Mouse (Mus musculus) forebrain, embryonic 10.5 days (tissue): ENCODE results near the gene Il11ra1. TPM values are rescaled to one million over a fixed set of nuclear protein-coding genes. Genes with fewer than 3 reads are reported as not detected.
"Not testable (repeated sequence)": the region's sequence is repeated elsewhere in the genome, so short reads cannot be mapped to it uniquely, and the experiment has no call there.

Experiments
- DNase-seq: peaks from one replicate; pipeline ENCODE4 v3.0.0-alpha.2; 2017; ENCODE audit warnings: low spot score; ENCODE audit errors: extremely low spot score
- H3K27ac ChIP-seq: fragments of 300-500 bp; sonication (generic); 2 replicates; pipeline ENCODE4 v1.5.1; 2016; ENCODE audit warnings: mild to moderate bottlenecking
- H3K27me3 ChIP-seq: fragments of 300-500 bp; sonication (generic); 2 replicates; pipeline ENCODE4 v1.6.1; 2016; ENCODE audit warnings: mild to moderate bottlenecking; ENCODE audit not compliant: poor library complexity, severe bottlenecking
- H3K36me3 ChIP-seq: fragments of 300-500 bp; sonication (generic); replicated peaks from 2 replicates; pipeline ENCODE4 v1.6.1; 2016; ENCODE audit warnings: mild to moderate bottlenecking, moderate library complexity
- H3K4me1 ChIP-seq: fragments of 300-500 bp; sonication (generic); 2 replicates; pipeline ENCODE4 v1.6.1; 2016
- H3K4me3 ChIP-seq: fragments of 300-500 bp; sonication (generic); 2 replicates; pipeline ENCODE4 v1.5.1; 2016; ENCODE audit warnings: mild to moderate bottlenecking, moderate library complexity
- H3K9me3 ChIP-seq: fragments of 300-500 bp; sonication (generic); 2 replicates; pipeline ENCODE4 v1.6.1; 2016; ENCODE audit warnings: mild to moderate bottlenecking, moderate library complexity
- WGBS: fragments of 180-500 bp; shearing (Covaris S2); methylation state at CpG from one replicate; pipeline ENCODE4 v1.1.7; 2016; 5-methylcytosine and 5-hydroxymethylcytosine counted together
- polyA plus RNA-seq: library from polyadenylated mRNA; unstranded; fragments of >200 nt; fragmentation: Nextera tagmentation; extraction: Ambion mirVana; gene quantifications from 2 replicates; pipeline ENCODE4 v1.2.1, GENCODE M21; 2016

Gene Il11ra1
- 82.0 and 90.0 TPM in 2 replicates for polyA plus RNA-seq

DNA sequence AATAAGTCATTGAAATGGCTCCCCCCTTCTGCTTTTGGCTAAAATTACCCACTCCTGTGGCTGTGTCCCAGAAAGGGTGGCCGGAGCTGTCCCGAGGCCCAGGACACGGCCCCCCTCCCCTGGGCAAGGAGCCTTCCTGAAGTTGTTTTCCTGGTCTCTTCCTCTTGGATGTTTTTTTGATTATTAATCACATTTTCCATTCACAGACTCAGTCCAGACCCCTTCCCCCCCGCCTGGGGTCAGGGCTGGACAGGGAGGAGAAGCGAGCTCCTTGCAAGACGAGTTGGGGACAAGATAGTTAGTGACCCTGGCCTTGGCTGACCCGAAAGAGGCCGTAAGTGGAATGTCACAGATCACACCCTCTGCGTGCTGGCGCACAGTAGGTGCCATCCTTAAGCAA, at the start of gene Il11ra1:
TSS of gene Il11ra1 (plus strand) at position 207 of the 400 bp plus-strand sequence.
- not testable (repeated sequence) for DNase-seq, H3K27ac ChIP-seq, H3K9me3 ChIP-seq, H3K4me3 ChIP-seq, H3K36me3 ChIP-seq
- Histone ChIP-seq H3K27me3 (peaks cover 27% of the 10 kb centered on the region), H3K4me1 (peaks cover 17% of the 10 kb centered on the region)
- 81% methylated on average over 10 of the region's 10 CpGs for WGBS

DNA sequence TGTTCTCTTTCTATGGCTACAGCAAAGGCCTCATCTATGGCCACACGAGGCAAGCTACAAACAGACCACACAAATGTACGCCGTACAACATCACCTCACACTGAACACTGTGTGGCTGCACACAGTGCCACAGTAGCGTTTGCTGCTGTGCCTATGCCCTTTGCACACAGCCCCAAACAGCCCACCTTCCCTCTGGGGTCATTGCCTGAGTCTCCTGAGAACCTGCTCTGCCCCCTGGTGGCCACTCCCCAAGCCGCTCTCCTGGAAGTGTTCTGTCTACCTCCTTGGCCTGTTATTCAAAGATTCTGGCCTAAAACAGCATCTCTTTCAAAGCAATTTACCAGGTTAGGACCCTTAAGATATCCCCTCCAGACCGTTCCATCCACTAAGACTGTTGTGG, 46.5 kb upstream of the Il11ra1 start:
- peak; percentile 82 for DNase-seq
- Histone ChIP-seq H3K27ac (0 out of 2 replicates have a peak overlapping the region, but pooled peaks have one; percentile 9), H3K4me3 (no peak overlapping the region), H3K9me3 (no peaks in the 10 kb centered on the region), H3K27me3 (peaks cover 17% of the 10 kb centered on the region), H3K4me1 (peaks cover 56% of the 10 kb centered on the region), H3K36me3 (peaks cover 25% of the 10 kb centered on the region)
- 42% methylated on average over 6 of the region's 6 CpGs for WGBS

DNA sequence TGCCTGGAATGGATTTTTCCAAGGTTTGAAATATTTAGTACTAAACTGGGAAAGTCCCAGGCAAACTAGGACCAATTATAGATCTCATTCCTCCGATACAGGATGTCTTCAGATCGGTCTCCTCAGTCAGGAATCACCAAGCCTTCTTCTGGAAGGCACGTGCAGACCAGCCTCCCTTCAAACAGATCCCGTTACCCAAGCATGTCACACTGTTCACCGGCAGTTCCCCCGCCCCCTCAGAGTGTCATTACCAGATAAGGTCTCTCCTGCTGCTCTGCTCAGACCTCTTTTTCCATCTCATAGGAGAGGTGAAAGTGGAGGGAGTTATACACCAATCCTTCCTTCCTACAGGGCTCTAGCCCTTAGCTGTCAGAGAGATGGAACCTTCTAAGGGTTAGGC, 46.1 kb upstream of the Il11ra1 start:
- no peaks in the 10 kb centered on the region for H3K9me3 ChIP-seq
- peaks cover 56% of the 10 kb centered on the region for H3K4me1 ChIP-seq
- no peak for DNase-seq
- 69% methylated on average over 6 of the region's 6 CpGs for WGBS
- peaks cover 21% of the 10 kb centered on the region for H3K27me3 ChIP-seq
- peaks cover 30% of the 10 kb centered on the region for H3K36me3 ChIP-seq
- no peak overlapping the region for H3K27ac ChIP-seq
- H3K4me3 ChIP-seq = no peak overlapping the region

DNA sequence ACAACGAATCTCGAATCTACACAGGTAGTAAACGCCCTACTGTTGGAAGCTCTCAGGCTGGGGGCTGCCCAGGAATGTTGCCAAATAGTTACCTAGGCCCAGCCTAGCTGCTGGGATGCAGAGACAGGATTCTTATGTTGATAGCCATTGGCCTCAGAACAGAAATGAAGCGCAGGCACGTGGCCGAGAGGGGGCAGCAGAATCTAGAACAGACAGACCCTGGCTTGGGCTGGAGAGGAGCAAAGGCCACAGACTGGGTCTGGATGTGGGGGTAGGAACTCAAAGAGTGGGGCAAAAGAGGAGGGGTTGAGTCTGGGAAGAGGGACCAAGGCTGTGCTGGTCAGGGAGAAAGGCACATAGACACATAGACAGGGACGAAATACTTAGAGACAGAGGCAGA, 45.6 kb upstream of the Il11ra1 start:
- DNase-seq = peak; percentile 71
- H3K4me1 ChIP-seq = peaks cover 57% of the 10 kb centered on the region
- no peaks in the 10 kb centered on the region for H3K9me3 ChIP-seq
- peaks cover 35% of the 10 kb centered on the region for H3K36me3 ChIP-seq
- H3K27ac ChIP-seq = peak overlapping the region; percentile 58
- WGBS = 12% methylated on average over 7 of the region's 7 CpGs
- no peak overlapping the region for H3K4me3 ChIP-seq
- H3K27me3 ChIP-seq = peaks cover 25% of the 10 kb centered on the region

DNA sequence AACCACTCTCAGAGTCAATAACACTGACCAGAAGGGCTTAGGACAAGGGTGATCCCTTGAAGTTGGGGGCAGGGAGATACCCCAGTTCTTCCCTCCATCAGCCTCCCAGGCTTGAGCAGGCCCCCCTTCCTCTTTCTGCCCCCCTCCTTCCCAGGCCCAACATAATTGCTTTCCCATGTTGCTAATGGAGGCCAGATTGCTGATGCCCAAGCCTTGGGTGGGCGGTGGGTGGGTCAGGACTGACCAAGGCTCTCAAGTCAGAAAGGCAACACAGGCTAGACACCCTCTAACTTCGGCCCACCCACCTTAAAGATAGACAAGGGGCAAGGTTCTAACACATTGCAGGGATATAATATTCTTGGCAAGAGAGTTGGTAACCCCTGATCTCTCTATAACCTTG, 44.3 kb upstream of the Il11ra1 start:
- 76% methylated on average over 2 of the region's 2 CpGs for WGBS

DNA sequence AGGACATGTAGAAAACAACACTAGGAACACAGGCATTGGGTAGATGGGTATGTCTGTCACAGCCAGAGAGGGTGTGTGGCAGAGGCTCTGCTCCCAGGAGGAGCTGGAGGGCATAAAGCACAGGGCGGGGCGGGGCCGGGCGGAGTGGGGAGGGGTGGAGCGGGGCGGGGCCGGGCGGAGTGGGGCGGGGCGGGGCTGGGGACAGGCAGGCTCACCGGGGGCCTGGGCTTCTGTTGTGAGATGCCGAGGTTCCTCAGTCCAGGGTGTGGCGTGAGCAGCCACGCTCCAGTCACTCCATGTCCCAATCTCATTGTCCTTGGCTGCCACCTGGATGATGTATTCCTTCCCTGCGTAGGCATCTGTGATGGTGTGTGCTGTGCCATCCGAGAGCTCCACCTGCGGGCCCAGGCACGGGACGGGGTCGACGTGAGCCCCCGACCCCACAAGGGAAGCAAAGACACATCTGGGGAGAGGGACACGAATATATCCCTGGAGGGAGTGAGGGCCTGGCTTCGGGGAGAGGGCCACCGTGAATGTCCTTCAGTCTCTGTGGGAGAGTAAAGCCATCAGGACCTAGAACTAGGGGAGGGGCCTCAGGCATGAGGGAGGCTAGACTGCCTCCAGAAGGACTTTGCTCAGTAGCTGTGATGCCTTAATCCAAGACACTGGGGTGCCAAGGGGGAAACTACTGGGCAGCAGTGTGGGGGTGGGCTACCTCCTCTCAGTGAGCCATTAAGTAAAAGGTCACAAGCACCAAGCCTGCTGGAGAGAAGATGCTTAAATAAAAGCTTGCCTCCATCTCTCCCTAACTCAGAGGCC, 41.0 kb upstream of the Il11ra1 start:
- Histone ChIP-seq H3K27me3 (peaks cover 58% of the 10 kb centered on the region), H3K27ac (peak overlapping the region; percentile 37), H3K9me3 (no peaks in the 10 kb centered on the region), H3K4me1 (peaks cover 91% of the 10 kb centered on the region), H3K36me3 (peaks cover 80% of the 10 kb centered on the region), H3K4me3 (peak overlapping the region; percentile 2; the same call in 1 of the 2 replicates)
- 11% methylated on average over 25 of the region's 25 CpGs for WGBS
- DNase-seq = no peak

More for the DNA sequence above, 44.3 kb upstream of the Il11ra1 start:
- no peak overlapping the region for H3K4me3 ChIP-seq
- peaks cover 38% of the 10 kb centered on the region for H3K27me3 ChIP-seq
- DNase-seq = no peak
- peaks cover 70% of the 10 kb centered on the region for H3K4me1 ChIP-seq
- H3K9me3 ChIP-seq = no peaks in the 10 kb centered on the region
- peaks cover 48% of the 10 kb centered on the region for H3K36me3 ChIP-seq
- H3K27ac ChIP-seq = 0 out of 2 replicates have a peak overlapping the region, but pooled peaks have one; percentile 58

DNA sequence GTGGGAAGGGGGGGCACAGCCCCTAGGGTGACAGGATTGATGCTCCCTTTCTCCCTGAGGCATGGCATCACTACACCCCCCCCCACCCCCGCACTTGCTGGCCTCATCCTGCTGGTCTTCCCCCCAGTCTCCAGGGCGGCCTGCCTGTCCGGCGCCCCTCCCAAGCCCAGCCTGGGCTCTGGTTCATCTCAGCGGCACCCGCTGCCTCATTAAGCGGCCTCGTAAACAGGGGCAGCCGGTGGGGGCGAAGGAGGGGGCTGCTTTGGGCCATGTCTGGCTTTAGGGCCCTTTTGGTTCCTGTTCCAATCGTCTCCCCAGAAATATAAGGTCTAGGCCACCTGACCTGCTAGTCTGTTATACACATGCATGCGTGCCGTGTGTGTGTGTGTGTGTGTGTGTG, 40.2 kb upstream of the Il11ra1 start:
- H3K4me3 ChIP-seq = no peak overlapping the region
- peaks cover 63% of the 10 kb centered on the region for H3K27me3 ChIP-seq
- peak overlapping the region; percentile 44; the same call in 1 of the 2 replicates for H3K27ac ChIP-seq
- DNase-seq = no peak
- 58% methylated on average over 13 of the region's 13 CpGs for WGBS
- H3K4me1 ChIP-seq = peaks cover 91% of the 10 kb centered on the region
- no peaks in the 10 kb centered on the region for H3K9me3 ChIP-seq
- H3K36me3 ChIP-seq = peaks cover 88% of the 10 kb centered on the region

DNA sequence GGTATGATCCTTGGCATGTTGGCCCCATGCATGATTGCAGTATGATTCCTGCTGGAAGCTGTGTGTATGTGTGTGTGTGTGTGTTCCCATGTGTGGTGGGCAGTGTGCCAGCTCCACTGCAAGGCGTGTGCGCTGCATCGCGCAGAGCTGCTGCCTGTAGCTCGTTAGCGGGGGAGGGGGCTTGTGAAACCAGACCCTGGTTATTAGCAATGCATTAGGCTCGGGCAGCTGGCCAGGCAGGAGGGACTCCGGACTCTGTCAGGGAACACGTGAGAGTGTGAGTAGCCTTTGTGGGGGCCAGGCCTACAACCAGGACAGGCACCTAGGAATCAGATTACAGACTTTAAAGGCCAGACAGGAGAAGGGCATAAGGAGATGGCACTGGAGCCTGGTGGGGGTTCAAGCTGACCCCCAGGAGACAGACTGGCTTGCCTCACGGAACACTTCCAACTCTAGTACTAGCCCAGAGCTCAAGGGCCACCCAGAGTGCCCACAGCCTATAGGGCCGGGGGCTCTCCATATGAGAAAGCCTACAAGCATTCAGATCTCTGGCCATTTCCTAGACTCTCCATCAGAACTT, 38.8 kb upstream of the Il11ra1 start:
- H3K36me3 ChIP-seq = peaks cover 99% of the 10 kb centered on the region
- 28% methylated on average over 11 of the region's 11 CpGs for WGBS
- H3K27ac ChIP-seq = peak overlapping the region; percentile 67
- H3K4me1 ChIP-seq = peaks cover 91% of the 10 kb centered on the region
- H3K27me3 ChIP-seq = peaks cover 63% of the 10 kb centered on the region
- H3K9me3 ChIP-seq = no peaks in the 10 kb centered on the region
- peak; percentile 64 for DNase-seq
- peak overlapping the region; percentile 13; the same call in 1 of the 2 replicates for H3K4me3 ChIP-seq

DNA sequence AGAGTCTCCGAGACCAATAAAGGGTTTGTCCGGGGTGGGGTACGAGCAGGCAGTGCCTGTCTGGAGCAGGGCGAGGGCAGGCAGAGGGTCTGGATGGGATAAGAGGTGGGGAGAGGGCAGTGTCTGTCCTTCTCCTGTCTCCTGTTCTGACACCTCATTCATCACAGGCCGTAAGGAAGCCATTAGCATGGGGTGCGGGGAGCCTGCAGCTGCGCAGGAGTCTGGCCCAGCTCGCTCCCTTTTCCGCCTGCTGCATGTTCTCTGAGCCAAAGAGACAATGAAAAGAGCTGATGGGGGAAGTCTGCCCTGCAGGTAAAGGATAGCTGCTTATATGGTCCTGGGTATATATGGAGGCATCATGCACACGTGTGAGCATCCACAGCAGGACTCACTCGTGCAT, 37.1 kb upstream of the Il11ra1 start:
- H3K9me3 ChIP-seq = no peaks in the 10 kb centered on the region
- peaks cover 98% of the 10 kb centered on the region for H3K4me1 ChIP-seq
- H3K4me3 ChIP-seq = no peak overlapping the region
- peaks cover 98% of the 10 kb centered on the region for H3K36me3 ChIP-seq
- WGBS = 76% methylated on average over 11 of the region's 11 CpGs
- peaks cover 51% of the 10 kb centered on the region for H3K27me3 ChIP-seq
- H3K27ac ChIP-seq = 0 out of 2 replicates have a peak overlapping the region, but pooled peaks have one; percentile 27
- DNase-seq = no peak

DNA sequence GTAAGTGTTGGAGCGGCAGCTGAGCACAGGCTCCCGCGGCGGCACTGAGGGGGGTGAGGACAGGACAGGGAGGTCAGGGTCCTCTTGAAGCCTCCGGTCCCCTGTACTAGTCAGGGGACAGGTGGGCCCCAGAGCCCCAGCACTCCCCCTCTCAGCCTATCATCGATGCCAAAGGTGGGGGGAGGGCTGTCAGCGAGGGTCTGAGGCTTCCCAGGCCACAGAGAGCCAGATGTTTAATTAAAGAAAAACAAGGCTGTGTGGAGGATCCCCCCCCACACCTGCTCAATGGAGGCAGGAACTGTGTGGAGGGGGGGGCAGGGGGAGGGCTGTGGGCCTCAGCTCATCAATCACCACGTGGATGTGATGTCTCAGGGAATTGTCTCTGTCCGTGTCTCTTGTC, 36.2 kb upstream of the Il11ra1 start:
- 62% methylated on average over 9 of the region's 9 CpGs for WGBS
- no peak for DNase-seq
- no peaks in the 10 kb centered on the region for H3K9me3 ChIP-seq
- 0 out of 2 replicates have a peak overlapping the region, but pooled peaks have one; percentile 51 for H3K27ac ChIP-seq
- peaks cover 93% of the 10 kb centered on the region for H3K4me1 ChIP-seq
- peaks cover 98% of the 10 kb centered on the region for H3K36me3 ChIP-seq
- H3K27me3 ChIP-seq = peaks cover 42% of the 10 kb centered on the region
- no peak overlapping the region for H3K4me3 ChIP-seq

DNA sequence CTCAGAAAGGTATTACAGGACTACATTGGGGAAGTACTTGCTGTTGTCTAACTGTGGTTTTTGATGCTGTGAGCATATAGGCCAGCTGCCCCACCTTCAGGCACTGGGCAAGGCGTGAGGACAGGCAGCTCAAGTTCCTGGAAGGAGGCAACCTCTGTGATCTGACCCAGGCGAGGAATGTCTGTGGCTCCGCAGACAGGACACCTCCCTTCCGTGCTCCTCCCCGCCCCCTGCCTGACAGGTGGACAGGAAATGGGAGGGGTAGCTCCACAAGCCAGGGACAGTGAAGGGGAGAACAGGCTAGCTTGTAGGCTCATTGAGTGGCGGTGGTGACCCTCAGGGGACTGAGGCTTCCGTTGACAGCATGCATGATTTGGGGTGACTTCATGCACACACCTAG, 35.3 kb upstream of the Il11ra1 start:
- WGBS = 54% methylated on average over 7 of the region's 7 CpGs
- Histone ChIP-seq H3K27ac (peak overlapping the region; percentile 83), H3K9me3 (no peaks in the 10 kb centered on the region), H3K36me3 (peaks cover 98% of the 10 kb centered on the region), H3K4me3 (peak overlapping the region; percentile 24; the same call in 1 of the 2 replicates), H3K4me1 (peaks cover 93% of the 10 kb centered on the region), H3K27me3 (peaks cover 35% of the 10 kb centered on the region)
- DNase-seq = no peak

DNA sequence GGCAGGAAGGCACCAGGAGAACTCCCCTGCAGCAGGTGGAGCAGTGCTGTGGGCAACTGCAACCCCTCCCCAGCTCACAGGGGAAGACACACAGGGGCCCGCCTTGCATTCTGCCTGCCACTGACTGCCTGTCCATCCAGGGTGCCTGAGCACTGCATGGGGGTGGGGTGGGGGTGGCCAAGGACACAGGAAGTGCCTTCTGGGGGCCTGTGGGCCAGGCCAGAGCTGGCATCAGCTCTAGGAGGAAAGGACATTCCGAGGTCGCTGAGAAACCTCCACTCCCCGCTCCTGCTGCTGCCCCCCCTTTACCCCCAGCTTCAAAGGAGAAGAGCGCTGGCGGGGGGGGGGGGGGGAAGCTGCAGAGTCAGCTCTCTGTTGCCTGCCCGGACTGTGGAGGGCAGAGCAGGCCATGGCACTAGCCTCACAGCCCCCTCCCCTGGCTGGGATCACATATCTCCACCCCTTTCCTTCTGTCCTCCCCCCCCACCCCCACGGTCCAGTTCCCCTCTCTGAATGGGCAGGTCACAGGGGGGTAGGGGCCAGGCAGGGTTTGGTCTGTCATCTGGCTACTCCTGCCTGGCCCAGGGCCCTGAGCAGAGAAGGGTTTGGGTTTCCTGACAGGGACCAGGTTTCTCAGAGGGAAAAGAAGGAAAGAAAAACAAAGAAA, 34.6 kb upstream of the Il11ra1 start:
- no peaks in the 10 kb centered on the region for H3K9me3 ChIP-seq
- H3K4me1 ChIP-seq = peaks cover 93% of the 10 kb centered on the region
- H3K36me3 ChIP-seq = peaks cover 98% of the 10 kb centered on the region
- H3K27me3 ChIP-seq = peaks cover 33% of the 10 kb centered on the region
- H3K27ac ChIP-seq = peak overlapping the region; percentile 83
- DNase-seq = peak; percentile 48
- H3K4me3 ChIP-seq = peak overlapping the region; percentile 26
- 5% methylated on average over 6 of the region's 8 CpGs for WGBS
